Mouse (Mus musculus): ENCODE data around the gene Idh3g.

DNA sequence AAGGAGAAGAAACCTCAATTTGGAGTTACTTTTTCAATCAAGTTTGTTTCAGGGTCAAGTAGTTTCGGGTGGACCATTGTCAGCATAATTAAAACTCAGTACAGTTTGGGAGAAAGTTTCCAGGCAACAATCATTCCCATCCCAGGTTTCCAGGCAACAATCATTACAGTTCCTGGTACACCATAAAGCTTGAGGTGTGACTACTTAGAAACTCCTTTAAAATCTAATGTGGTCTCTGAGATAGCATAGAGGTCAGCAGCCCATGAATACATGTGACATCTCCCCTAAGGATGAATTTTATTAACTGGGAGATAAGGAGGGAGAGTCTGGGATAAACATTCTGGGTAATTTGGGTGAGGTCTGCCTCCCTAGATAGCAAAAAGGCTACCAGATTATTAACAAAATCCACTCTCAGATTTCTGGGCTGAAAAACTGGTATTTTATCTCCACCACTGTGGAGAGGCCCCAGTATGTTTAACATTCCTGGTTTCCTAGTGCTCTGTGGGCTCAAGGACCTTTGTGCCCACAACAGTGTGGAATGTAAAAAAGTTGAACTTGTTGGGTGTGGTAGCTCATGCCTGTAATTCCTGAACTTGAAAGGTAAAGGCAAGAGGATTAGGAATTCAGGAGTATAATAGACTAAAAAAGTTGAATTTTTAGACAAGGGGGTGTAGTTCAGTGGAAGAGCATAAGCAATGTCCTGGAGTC is 41.8 kb downstream of the Idh3g start:
- TF ChIP-seq CTCF (IDR thresholded peaks at IDR 0.05; ENCODE audit: low read depth) (no peak), EP300 (optimal IDR thresholded peaks at IDR 0.05) (no peak)
